Comparison of ENCODE assay signal across 18 mouse cellular contexts in the genomic region with DNA sequence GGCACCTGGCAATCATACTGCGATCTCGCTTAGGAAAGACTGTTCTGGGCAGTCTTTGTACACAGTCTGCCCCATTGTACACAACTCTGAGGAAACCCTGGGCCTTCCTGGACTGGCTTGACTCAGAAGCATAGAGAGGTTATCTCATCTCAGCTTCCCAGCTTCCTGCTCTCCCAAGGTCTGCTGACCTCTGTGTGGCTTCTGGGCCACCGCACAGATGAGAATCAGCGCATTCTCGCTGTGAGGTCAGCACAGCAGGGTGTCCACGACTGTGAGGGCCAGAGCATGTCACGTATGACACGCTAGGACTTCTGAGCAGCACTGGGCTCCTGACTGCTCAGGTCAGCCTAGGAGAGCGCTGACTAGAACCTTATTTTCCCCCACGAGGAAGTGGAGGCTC. TPM values are rescaled to one million over a fixed set of nuclear protein-coding genes. Genes with fewer than 3 reads are reported as not detected.
A peak's percentile ranks its signal among the peaks of the same experiment; 100 is the strongest.
DNase-seq lines count a peak whose midpoint lies in the region; TF ChIP-seq lines count a peak whose summit lies in the region.
"Had no signal": no experiment of that assay in that cellular context is flagged by ENCODE, and none has a peak within 500 bp of the region (broad histone marks: within the 10 kb centered on the region; RNA-seq: fewer than 3 reads in every experiment).

No protein-coding gene starts in this region.

- TF ChIP-seq POLR2A in liver, adult 2 months (IDR thresholded peaks at IDR 0.05; ENCODE audit: extremely low read depth, insufficient read depth, low read length) = no peak

- H3K27ac ChIP-seq in liver, adult 2 months (replicated peaks; ENCODE audit: insufficient read depth, low read depth, low read length) = no peak overlapping the region
- H3K27ac ChIP-seq in embryonic facial prominence, embryonic 10.5 days (replicated peaks) = peak overlapping the region; percentile 57
- H3K27ac ChIP-seq: embryonic facial prominence, embryonic 13.5 days; heart, adult 2 months; hindbrain, postnatal 0 days; limb, embryonic 15.5 days had no signal

- no peak for TF ChIP-seq CTCF in liver, adult 2 months (IDR thresholded peaks at IDR 0.05; ENCODE audit: low read depth, low read length)

- no peak overlapping the region for H3K9ac ChIP-seq in liver, adult 2 months (ENCODE audit: low read depth, low read length)
- H3K9ac ChIP-seq: embryonic facial prominence, embryonic 13.5 days; forebrain, postnatal 0 days; limb, embryonic 15.5 days had no signal

- H3K4me1 ChIP-seq in liver, adult 2 months (ENCODE audit: control insufficient read depth, insufficient read depth, low read length) = peaks cover 14% of the 10 kb centered on the region
- peaks cover 20% of the 10 kb centered on the region for H3K4me1 ChIP-seq in embryonic facial prominence, embryonic 10.5 days
- H3K4me1 ChIP-seq: embryonic facial prominence, embryonic 13.5 days; limb, embryonic 15.5 days had no signal

- intact Hi-C loops in left cerebral cortex, postnatal 25 days (cut with DNase I) = no loop called here

- WGBS in liver, adult 2 months = 44% methylated on average over 10 of the region's 10 CpGs
- WGBS in embryonic facial prominence, embryonic 10.5 days = 48% methylated on average over 10 of the region's 10 CpGs

- DNase-seq in cerebellum, postnatal 10 days = peak; percentile 14 to 16
- DNase-seq in cerebellum, adult 11-12 months = no peak
- DNase-seq in liver, adult 2 months (ENCODE audit: extremely low read depth, low read depth, low spot score) = peak; percentile 38
- no peak for DNase-seq in liver
- peak; percentile 17 for DNase-seq in embryonic facial prominence, embryonic 10.5 days (ENCODE audit: low spot score)
- DNase-seq in retina, embryonic 14.5 days (ENCODE audit: low spot score) = peak; percentile 30
- no peak for DNase-seq in lung, postnatal 10 days
- no peak for DNase-seq in left cerebral cortex, postnatal 25 days (ENCODE audit: low spot score in 2 of 2)
- DNase-seq: cerebellum, adult 2 months; forebrain, postnatal 0 days; heart, adult 2 months; kidney, postnatal 14 days; right cerebral cortex, adult 18-20 months; thymus, postnatal 14 days had no signal

- H3K36me3 ChIP-seq in liver, adult 2 months (ENCODE audit: control insufficient read depth, insufficient read depth, low read length) = peaks cover 22% of the 10 kb centered on the region
- H3K36me3 ChIP-seq in embryonic facial prominence, embryonic 10.5 days (replicated peaks) = no peaks in the 10 kb centered on the region
- H3K36me3 ChIP-seq: embryonic facial prominence, embryonic 13.5 days; limb, embryonic 15.5 days had no signal

- peaks cover 7% of the 10 kb centered on the region for H3K79me2 ChIP-seq in liver, adult 2 months (ENCODE audit: control insufficient read depth, insufficient read depth, low read length)

- H3K4me3 ChIP-seq in liver, adult 2 months (ENCODE audit: insufficient read depth, low read depth, low read length) = no peak overlapping the region
- H3K4me3 ChIP-seq in embryonic facial prominence, embryonic 10.5 days = no peak overlapping the region
- H3K4me3 ChIP-seq: embryonic facial prominence, embryonic 13.5 days; heart, adult 2 months; limb, embryonic 15.5 days had no signal

- H3K27me3 ChIP-seq in liver, adult 2 months (ENCODE audit: control insufficient read depth, insufficient read depth, low read length) = no peaks in the 10 kb centered on the region
- no peaks in the 10 kb centered on the region for H3K27me3 ChIP-seq in embryonic facial prominence, embryonic 10.5 days (replicated peaks; ENCODE audit: low read depth, poor library complexity, severe bottlenecking)
- H3K27me3 ChIP-seq: embryonic facial prominence, embryonic 13.5 days; limb, embryonic 15.5 days had no signal

- no peaks in the 10 kb centered on the region for H3K9me3 ChIP-seq in embryonic facial prominence, embryonic 10.5 days
- H3K9me3 ChIP-seq: embryonic facial prominence, embryonic 13.5 days; limb, embryonic 15.5 days had no signal

RNA-seq across cellular contexts. Expression of a gene that starts 29.3 kb away (rescaled TPM):
- 228 and 380 TPM in 2 replicates for total RNA-seq in liver, adult 2 months (2014; rRNA removed)
- polyA plus RNA-seq in liver, adult 2 months (2012; rRNA removed) = 234 and 259 TPM in 2 replicates
- polyA plus RNA-seq in embryonic facial prominence, embryonic 10.5 days (2016; fragmentation: Nextera tagmentation; extraction: Ambion mirVana) = not detected in 2 replicates
- under 1 TPM in 1 of 2 experiments, not detected in 1; 0.55 TPM for total RNA-seq in left cerebral cortex, postnatal 25 days (2021)
- total RNA-seq: forebrain, postnatal 0 days; heart, adult 2 months; hindbrain, postnatal 0 days; megakaryocyte progenitor cell, adult 5-6 weeks had no signal
- polyA plus RNA-seq: forebrain, postnatal 0 days; heart, adult 2 months had no signal

RNA-seq across cellular contexts. Expression of a gene that starts 57.5 kb away (rescaled TPM):
- total RNA-seq in liver, adult 2 months (2014; rRNA removed) = 56.5 and 77.6 TPM in 2 replicates
- polyA plus RNA-seq in liver, adult 2 months (2012; rRNA removed) = 124 and 131 TPM in 2 replicates
- 0.62 and 1.0 TPM in 2 replicates for polyA plus RNA-seq in embryonic facial prominence, embryonic 10.5 days (2016; fragmentation: Nextera tagmentation; extraction: Ambion mirVana)
- 1 to 10 TPM; 4.8 to 5.2 TPM for total RNA-seq in left cerebral cortex, postnatal 25 days (2021)

Comparison
In these comparisons a context has a peak if more than half of its experiments do, and no peak if none do; other contexts are left out.
1. DNase-seq: peak in cerebellum, postnatal 10 days (2 of 2), liver, adult 2 months (single experiment), embryonic facial prominence, embryonic 10.5 days (single experiment) and retina, embryonic 14.5 days (single experiment); none in cerebellum, adult 11-12 months (single experiment), liver (single experiment), lung, postnatal 10 days (single experiment) and left cerebral cortex, postnatal 25 days (0 of 2).
2. RNA of a gene that starts 29.3 kb away (total RNA-seq): 228 to 380 TPM in liver, adult 2 months; 0.55 TPM in left cerebral cortex, postnatal 25 days; every median in the first group is over 100 times any median in the second.